Mouse (Mus musculus): ENCODE results near the gene Gm5108.

GRCm38 (mm10) chr5:67931623-67932022 is 9.8 kb upstream of the Gm5108 start:
- TF ChIP-seq CTCF (IDR thresholded peaks at IDR 0.05; ENCODE audit: low read depth) (no peak), EP300 (IDR thresholded peaks at IDR 0.05; ENCODE audit: low read depth) (peak; percentile 39; the same call in 1 of the 2 replicates)
